Mouse (Mus musculus): ENCODE measurements around the gene Hhipl1. TPM values are rescaled to one million over a fixed set of nuclear protein-coding genes. Genes with fewer than 3 reads are reported as not detected.

Hhipl1 gene
- total RNA-seq (2012; rRNA removed) = not detected in 2 replicates
- not detected for polyA plus RNA-seq (2012; ENCODE audit: insufficient read depth in 1 of 2, insufficient read length in 2 of 2, low read depth in 1 of 2, low replicate concordance in 2 of 2, missing spikeins in 1 of 2)

DNA sequence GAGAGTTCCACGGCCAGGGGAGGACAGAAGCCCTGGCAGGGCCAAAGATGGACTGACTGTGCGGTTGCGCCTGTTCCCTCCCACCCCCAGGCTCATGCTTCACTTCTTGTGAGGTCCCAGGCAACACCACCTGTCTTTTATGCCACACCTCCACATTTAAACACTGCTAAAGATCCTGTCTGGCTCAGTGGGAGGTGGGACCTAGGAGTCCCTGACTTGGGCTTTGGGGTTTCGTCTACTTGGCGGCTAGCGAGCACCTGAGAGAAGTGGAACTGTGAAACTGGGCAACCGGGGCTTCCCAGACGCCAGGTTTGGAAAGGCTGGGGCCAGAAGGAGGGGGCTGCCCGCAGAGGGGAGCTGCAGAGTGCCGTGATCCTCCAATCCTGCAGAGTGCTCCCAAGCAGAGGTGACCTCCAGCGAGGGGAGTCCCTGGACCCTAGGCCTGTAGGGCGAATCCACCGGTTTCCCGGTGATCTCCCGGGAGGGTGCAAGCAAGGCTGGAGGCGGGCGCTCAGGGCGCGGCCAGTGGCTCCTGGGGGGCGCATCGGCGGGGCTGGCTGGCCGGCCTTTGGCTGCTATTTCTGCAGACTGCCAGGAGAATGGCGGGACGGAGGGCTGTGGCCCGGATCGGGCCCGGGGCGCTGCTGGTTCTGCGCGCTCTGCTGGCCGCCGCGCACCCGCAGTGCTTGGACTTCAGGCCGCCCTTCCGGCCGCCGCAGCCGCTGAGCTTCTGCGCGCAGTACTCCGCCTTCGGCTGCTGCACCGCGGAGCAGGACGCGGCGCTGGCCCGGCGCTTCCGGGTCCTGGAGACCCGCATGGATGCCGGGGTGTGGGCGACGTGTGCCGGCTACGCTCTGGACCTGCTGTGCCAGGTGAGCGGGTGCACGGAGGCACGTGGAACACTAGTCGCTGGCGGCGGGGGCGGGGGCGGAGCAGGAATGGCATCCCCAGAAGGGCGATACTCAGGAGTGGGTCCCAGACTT, at the start of gene Hhipl1:
Gene Hhipl1 (plus strand): TSS at position 459 of the 983 bp plus-strand sequence.
- no peaks in the 10 kb centered on the region for H3K4me1 ChIP-seq (ENCODE audit: control insufficient read depth in 1 of 2, insufficient read depth in 2 of 2, low read length in 2 of 2)
- no peaks in the 10 kb centered on the region for H3K9me3 ChIP-seq (replicated peaks; ENCODE audit: insufficient read depth, low read length)
- TF ChIP-seq POLR2AphosphoS5 (IDR thresholded peaks at IDR 0.05; ENCODE audit: borderline replicate concordance, low read depth, low read length) = no peak
- no peak for TF ChIP-seq MAX (IDR thresholded peaks at IDR 0.05; ENCODE audit: low read length)
- no peak for TF ChIP-seq ELF1 (IDR thresholded peaks at IDR 0.05; ENCODE audit: low read depth, low read length)
- TF ChIP-seq MAZ (IDR thresholded peaks at IDR 0.05; ENCODE audit: low read depth, low read length) = no peak
- no peak for TF ChIP-seq NRF1 (IDR thresholded peaks at IDR 0.05; ENCODE audit: insufficient read depth, low read depth, low read length, poor library complexity, severe bottlenecking)
- no peak for TF ChIP-seq CTCF (IDR thresholded peaks at IDR 0.05 in 2 of 3, conservative IDR thresholded peaks at IDR 0.05 in 1 of 3; ENCODE audit: control insufficient read depth in 1 of 3, insufficient read depth in 1 of 3, low read depth in 2 of 3, low read length in 3 of 3, poor library complexity in 1 of 3, severe bottlenecking in 1 of 3)
- TF ChIP-seq POLR2AphosphoS2 (IDR thresholded peaks at IDR 0.05; ENCODE audit: low read length) = no peak
- TF ChIP-seq MYB (IDR thresholded peaks at IDR 0.05; ENCODE audit: low read depth, low read length) = no peak
- no peak for TF ChIP-seq ZC3H11A (IDR thresholded peaks at IDR 0.05; ENCODE audit: low read depth, low read length)
- TF ChIP-seq MYC (IDR thresholded peaks at IDR 0.05; ENCODE audit: low read depth, low read length) = no peak
- no peak for TF ChIP-seq KAT2A (conservative IDR thresholded peaks at IDR 0.05; ENCODE audit: low read depth, low read length)
- no peak for TF ChIP-seq USF2 (IDR thresholded peaks at IDR 0.05; ENCODE audit: borderline replicate concordance in 1 of 2, insufficient read depth in 1 of 2, low read depth in 1 of 2, low read length in 2 of 2)
- no peak for TF ChIP-seq SMC3 (IDR thresholded peaks at IDR 0.05; ENCODE audit: low read depth, low read length)
- no peak for TF ChIP-seq CHD1 (IDR thresholded peaks at IDR 0.05; ENCODE audit: low read depth, low read length)
- TF ChIP-seq MEF2A (IDR thresholded peaks at IDR 0.05; ENCODE audit: extremely low read depth, insufficient replicate concordance, low read depth, low read length, poor library complexity, severe bottlenecking) = no peak
- no peak for TF ChIP-seq EP300 (IDR thresholded peaks at IDR 0.05; ENCODE audit: low read depth in 1 of 2, low read length in 2 of 2)
- TF ChIP-seq USF1 (IDR thresholded peaks at IDR 0.05; ENCODE audit: low read depth, low read length) = no peak
- no peak for TF ChIP-seq GABPA (IDR thresholded peaks at IDR 0.05; ENCODE audit: low read depth, low read length)
- H3K27me3 ChIP-seq (ENCODE audit: control insufficient read depth in 1 of 2, insufficient read depth in 2 of 2, low read length in 2 of 2) = no peaks in the 10 kb centered on the region
- H3K36me3 ChIP-seq (ENCODE audit: control insufficient read depth in 1 of 2, insufficient read depth in 2 of 2, low read length in 2 of 2) = no peaks in the 10 kb centered on the region
- H3K4me3 ChIP-seq (ENCODE audit: control insufficient read depth in 1 of 2, insufficient read depth in 1 of 2, low read depth in 2 of 2, low read length in 2 of 2) = no peak within 1 kb of the TSS
- DNase-seq (ENCODE audit: low read depth, low spot score) = no peak
- H3K27ac ChIP-seq (ENCODE audit: control insufficient read depth, low read depth, low read length) = no peak within 1 kb of the TSS
- no peak within 1 kb of the TSS for H3K9ac ChIP-seq (ENCODE audit: control insufficient read depth, low read depth, low read length, poor library complexity, severe bottlenecking)
- no peaks in the 10 kb centered on the region for H3K79me2 ChIP-seq (ENCODE audit: control insufficient read depth, insufficient read depth, low read length, poor library complexity)

All from MEL (cell line).